Mouse (Mus musculus) urinary bladder, postnatal 4 days (tissue): ENCODE results near the gene Rab1b.
"Not testable (repeated sequence)": the region's sequence is repeated elsewhere in the genome, so short reads cannot be mapped to it uniquely, and the experiment has no call there.

ENCODE experiments used
- DNase-seq, 2 experiments: peaks; one replicate each; pipeline ENCODE4 v3.0.0; 2021 to 2022; ENCODE audit warnings: low spot score in 2 of 2

Rab1b gene

GRCm38 (mm10) chr19:5106731-5107191, at the start of gene Rab1b:
Gene Rab1b, minus strand, starts transcription at chr19:5107072.
- peak; percentile 98 for DNase-seq

GRCm38 (mm10) chr19:5152261-5152660, 45.4 kb upstream of the Rab1b start:
- DNase-seq = no peak

GRCm38 (mm10) chr19:5151741-5152140, 44.9 kb upstream of the Rab1b start:
- no peak for DNase-seq

GRCm38 (mm10) chr19:5151331-5151730, 44.5 kb upstream of the Rab1b start:
- no peak for DNase-seq

- no peak for DNase-seq
These were observed 43.5 kb upstream of the Rab1b start for GRCm38 (mm10) chr19:5150358-5150757.

- DNase-seq = not testable (repeated sequence)
These were observed 42.2 kb upstream of the Rab1b start for GRCm38 (mm10) chr19:5149041-5149440.

GRCm38 (mm10) chr19:5139640-5140039, 32.8 kb upstream of the Rab1b start:
- no peak for DNase-seq

- no peak for DNase-seq
These were observed 24.4 kb upstream of the Rab1b start for GRCm38 (mm10) chr19:5131237-5131636.

GRCm38 (mm10) chr19:5129770-5130169, 22.9 kb upstream of the Rab1b start:
- DNase-seq = no peak

GRCm38 (mm10) chr19:5124055-5124614, 17.3 kb upstream of the Rab1b start:
- DNase-seq = no peak

GRCm38 (mm10) chr19:5123241-5123640, 16.4 kb upstream of the Rab1b start:
- no peak for DNase-seq

GRCm38 (mm10) chr19:5122492-5122891, 15.6 kb upstream of the Rab1b start:
- no peak for DNase-seq

GRCm38 (mm10) chr19:5118384-5118698, 11.5 kb upstream of the Rab1b start, which contains the start of gene Klc2:
Gene Klc2, minus strand, starts transcription at chr19:5118560.
- no peak for DNase-seq

GRCm38 (mm10) chr19:5117494-5118383, 10.9 kb upstream of the Rab1b start:
- peak; percentile 89 to 90 for DNase-seq

- DNase-seq = no peak
These were observed 6.9 kb upstream of the Rab1b start for GRCm38 (mm10) chr19:5113783-5114182.

GRCm38 (mm10) chr19:5109659-5110453, 3.0 kb upstream of the Rab1b start:
- no peak for DNase-seq

GRCm38 (mm10) chr19:5108702-5109101, 1.8 kb upstream of the Rab1b start:
- no peak for DNase-seq

GRCm38 (mm10) chr19:5108271-5108575, 1.4 kb upstream of the Rab1b start:
- no peak for DNase-seq

GRCm38 (mm10) chr19:5107556-5108270, 841 bp upstream of the Rab1b start:
- DNase-seq = no peak

- no peak for DNase-seq
These were observed 798 bp downstream of the Rab1b start for GRCm38 (mm10) chr19:5106074-5106473.

GRCm38 (mm10) chr19:5098363-5099143, 8.3 kb downstream of the Rab1b start, which contains the start of gene Cnih2:
Gene Cnih2, minus strand, starts transcription at chr19:5098521.
- no peak for DNase-seq
